ENCODE assay signal across 29 mouse cellular contexts in genomic region chr14:57503729-57504128, GRCm38 (mm10). TPM values are rescaled to one million over a fixed set of nuclear protein-coding genes. Genes with fewer than 3 reads are reported as not detected.
DNase-seq lines count a peak whose midpoint lies in the region; TF ChIP-seq lines count a peak whose summit lies in the region.
"Had no signal": no experiment of that assay in that cellular context is flagged by ENCODE, and none has a peak within 500 bp of the region (broad histone marks: within the 10 kb centered on the region; RNA-seq: fewer than 3 reads in every experiment).

No protein-coding gene starts in this region.

- TF ChIP-seq POLR2A in heart, adult 2 months (IDR thresholded peaks at IDR 0.05; ENCODE audit: insufficient read depth, low read depth, low read length), result no peak

- H3K4me3 ChIP-seq in heart, adult 2 months, result no peak overlapping the region
- H3K4me3 ChIP-seq: erythroblast, embryonic 14.5 days; heart, embryonic 13.5 days; kidney, embryonic 15.5 days; layer of hippocampus, adult 2 months; left cerebral cortex, adult 2 months; limb, embryonic 15.5 days; liver, embryonic 13.5 days; midbrain, embryonic 15.5 days; neural tube, embryonic 15.5 days had no signal

- H3K36me3 ChIP-seq in heart, adult 2 months (ENCODE audit: control insufficient read depth, insufficient read depth, low read length), result no peaks in the 10 kb centered on the region
- H3K36me3 ChIP-seq: kidney, embryonic 15.5 days; limb, embryonic 15.5 days; liver, embryonic 13.5 days had no signal

- H3K27me3 ChIP-seq in heart, adult 2 months (ENCODE audit: control insufficient read depth, insufficient read depth, low read length), result no peaks in the 10 kb centered on the region
- H3K27me3 ChIP-seq: heart, embryonic 13.5 days; kidney, embryonic 15.5 days; limb, embryonic 15.5 days; liver, embryonic 13.5 days; midbrain, embryonic 15.5 days; neural tube, embryonic 15.5 days had no signal

- H3K79me2 ChIP-seq in heart, adult 2 months (replicated peaks; ENCODE audit: control insufficient read depth, insufficient read depth, low read length), result no peaks in the 10 kb centered on the region

- WGBS in heart, adult 2 months, result 87% methylated on average over 6 of the region's 6 CpGs

- no peak for TF ChIP-seq EP300 in heart, adult 2 months (IDR thresholded peaks at IDR 0.05; ENCODE audit: insufficient read depth, low read depth, low read length)

- no peak for TF ChIP-seq CTCF in heart, adult 2 months (IDR thresholded peaks at IDR 0.05)

- peak; percentile 30 for DNase-seq in left cerebral cortex, postnatal 4 days
- DNase-seq in left cerebral cortex, postnatal 10 days (ENCODE audit: extremely low spot score in 1 of 2, low spot score in 2 of 2), result no peak
- DNase-seq in cerebellum, adult 18-20 months, result peak; percentile 88 to 96
- DNase-seq in cerebellum, postnatal 10 days, result peak; percentile 85 to 88
- DNase-seq in thymus, postnatal 25 days, result no peak
- no peak for DNase-seq in retina, embryonic 14.5 days (ENCODE audit: low spot score)
- no peak for DNase-seq in heart, adult 2 months
- DNase-seq: adrenal gland, postnatal 14 days; gastrocnemius, postnatal 25 days; heart, adult 18-20 months; heart, postnatal 10 days; kidney, adult 11 months; kidney, postnatal 25 days; liver, embryonic 13.5 days; lung, adult 18-20 months; lung, postnatal 4 days; right cerebral cortex, postnatal 25 days; thymus, postnatal 14 days had no signal

- intact Hi-C loops in left cerebral cortex, postnatal 4 days (cut with DNase I), result no loop called here
- intact Hi-C loops in left cerebral cortex, postnatal 10 days (cut with DNase I), result no loop called here
- intact Hi-C loops in heart, adult 2 months (cut with DNase I), result no loop called here

- no peak overlapping the region for H3K27ac ChIP-seq in heart, adult 2 months
- H3K27ac ChIP-seq: heart, embryonic 13.5 days; hindbrain, embryonic 14.5 days; kidney, embryonic 15.5 days; layer of hippocampus, adult 2 months; left cerebral cortex, adult 2 months; limb, embryonic 15.5 days; liver, embryonic 13.5 days; midbrain, embryonic 15.5 days; neural tube, embryonic 15.5 days had no signal

- H3K9ac ChIP-seq in heart, adult 2 months (ENCODE audit: low read depth, low read length), result no peak overlapping the region
- H3K9ac ChIP-seq: heart, embryonic 13.5 days; hindbrain, embryonic 14.5 days; kidney, embryonic 15.5 days; limb, embryonic 15.5 days; liver, embryonic 13.5 days; midbrain, embryonic 15.5 days; neural tube, embryonic 15.5 days had no signal

- no peaks in the 10 kb centered on the region for H3K4me1 ChIP-seq in heart, adult 2 months (ENCODE audit: control insufficient read depth, insufficient read depth, low read length)
- H3K4me1 ChIP-seq: heart, embryonic 13.5 days; kidney, embryonic 15.5 days; limb, embryonic 15.5 days; liver, embryonic 13.5 days; midbrain, embryonic 15.5 days; neural tube, embryonic 15.5 days had no signal

RNA-seq across cellular contexts. Expression of gene Il17d, which starts 20.8 kb away (rescaled TPM):
- total RNA-seq in left cerebral cortex, postnatal 4 days (2021), result 10 to 100 TPM; 20.6 to 21.6 TPM
- total RNA-seq in left cerebral cortex, postnatal 10 days (2021), result 10 to 100 TPM; 12.5 to 14.8 TPM
- 1 to 10 TPM; 2.2 to 3.3 TPM for total RNA-seq in heart, adult 2 months (2021)
- 8.0 and 10.1 TPM in 2 replicates for polyA plus RNA-seq in heart, adult 2 months (2012; rRNA removed)
- total RNA-seq: hematopoietic stem cell, adult 5-6 weeks; megakaryocyte-erythroid progenitor cell, adult 5-6 weeks had no signal
- polyA plus RNA-seq: erythroblast, embryonic 14.5 days had no signal

Comparison
In these comparisons a context has a peak if more than half of its experiments do, and no peak if none do; other contexts are left out.
1. DNase-seq: peak in left cerebral cortex, postnatal 4 days (single experiment), cerebellum, adult 18-20 months (2 of 2) and cerebellum, postnatal 10 days (2 of 2); none in left cerebral cortex, postnatal 10 days (0 of 2), thymus, postnatal 25 days (single experiment), retina, embryonic 14.5 days (single experiment) and heart, adult 2 months (0 of 2).